Mouse (Mus musculus) lung, postnatal 0 days (tissue): ENCODE measurements around the gene Pcdh11x.
"Not testable (repeated sequence)": the region's sequence is repeated elsewhere in the genome, so short reads cannot be mapped to it uniquely, and the experiment has no call there.

Experiments
- CTCF ChIP-seq: IDR thresholded peaks from 2 replicates; pipeline ENCODE4 v1.5.1; 2016; ENCODE audit warnings: antibody characterized with exemption, mild to moderate bottlenecking
- EP300 ChIP-seq: IDR thresholded peaks from 2 replicates; pipeline ENCODE4 v1.6.1; 2016; ENCODE audit warnings: antibody characterized with exemption, mild to moderate bottlenecking, control low read depth

DNA sequence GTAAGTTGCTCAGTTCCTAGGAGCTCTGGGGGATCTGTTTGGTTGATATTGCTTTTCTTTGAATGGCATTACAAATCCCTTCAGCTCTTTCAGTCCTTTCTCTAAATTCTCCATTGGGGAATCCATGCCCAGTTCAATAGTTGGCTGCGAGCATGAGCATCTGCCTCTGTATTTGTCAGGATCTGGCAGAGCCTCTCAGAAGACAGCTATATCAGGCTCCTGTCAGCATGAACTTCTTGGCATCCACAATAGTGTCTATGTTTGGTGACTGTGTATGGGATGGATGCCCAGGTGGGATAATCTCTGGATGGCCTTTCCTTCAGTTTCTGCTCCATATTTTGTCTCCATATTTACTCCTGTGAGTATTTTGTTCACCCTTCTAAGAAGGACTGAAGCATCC is 380.2 kb downstream of the Pcdh11x start:
- TF ChIP-seq CTCF, EP300: not testable (repeated sequence)
